Mouse (Mus musculus): ENCODE data around the gene Mettl13.

Mettl13 gene

DNA sequence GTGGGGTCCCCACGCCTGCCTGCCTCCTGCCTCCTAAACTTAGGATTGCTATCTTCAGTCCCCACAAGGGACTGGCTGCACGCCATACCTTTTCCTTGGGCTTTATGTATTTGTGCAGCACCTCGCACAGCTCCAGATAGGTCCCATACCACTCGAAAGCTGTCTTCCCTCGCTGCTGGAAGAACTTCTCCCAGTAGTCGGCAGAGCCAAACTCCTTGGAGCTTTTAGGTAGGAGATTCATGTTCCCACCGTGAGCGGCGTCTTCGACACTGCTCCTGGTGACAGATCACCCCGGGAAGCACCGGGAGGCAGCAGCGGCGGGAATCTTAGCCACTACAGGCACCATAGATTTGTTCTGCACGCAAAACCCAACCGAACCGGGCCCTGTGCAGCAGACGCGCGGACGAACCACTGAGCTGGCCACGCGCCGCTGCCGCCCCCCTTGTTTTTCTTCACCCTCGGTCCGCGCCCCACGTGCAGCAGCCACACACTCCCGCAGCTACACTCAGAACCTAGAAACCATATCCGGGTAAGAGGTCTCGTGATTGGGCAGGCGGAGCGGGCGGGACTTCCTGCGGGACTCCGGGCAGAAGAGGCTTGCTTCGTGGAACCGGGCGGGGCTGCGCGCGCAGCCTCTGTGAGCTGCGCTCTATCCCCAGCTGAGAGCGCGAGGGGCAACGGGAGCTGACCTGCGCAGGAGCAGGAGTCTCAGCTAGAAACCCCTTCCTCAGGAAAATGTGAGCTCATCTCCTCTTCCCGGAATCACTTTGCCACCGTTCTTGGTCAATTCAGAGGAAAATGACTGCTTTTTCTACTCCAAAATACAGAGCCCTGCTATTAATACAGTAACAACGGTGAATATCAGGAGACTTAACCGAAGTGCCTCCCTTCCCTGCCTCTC, at the start of gene Mettl13:
Gene Mettl13, minus strand, starts transcription at position 536 of the 901 bp plus-strand sequence.
- peak; percentile 76 for DNase-seq (ENCODE audit: low spot score)

- no peak for DNase-seq (ENCODE audit: low spot score)
These were observed 49.2 kb upstream of the Mettl13 start for GRCm38 (mm10) chr1:162597379-162598102.

GRCm38 (mm10) chr1:162590415-162590997, 42.2 kb upstream of the Mettl13 start:
- DNase-seq (ENCODE audit: low spot score): no peak

DNA sequence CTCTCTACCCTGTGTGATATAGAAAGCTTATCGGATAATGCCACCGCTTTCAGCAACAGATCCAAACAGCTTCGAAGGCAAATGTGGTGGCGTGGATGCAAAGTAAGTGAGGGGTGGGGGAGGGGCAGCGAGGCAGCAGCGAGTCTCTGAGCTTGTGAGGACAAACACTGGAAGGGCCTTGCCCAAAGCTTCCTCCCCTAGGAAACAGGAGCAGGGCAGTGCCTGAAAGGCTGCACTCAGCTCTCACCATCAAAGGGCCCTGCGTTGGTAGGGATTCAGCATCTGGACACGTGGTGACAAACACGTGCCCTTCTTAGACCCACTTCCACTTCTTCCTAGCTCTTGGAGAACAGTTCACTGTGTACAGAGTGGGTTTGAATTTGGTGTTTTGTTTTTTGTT, 41.1 kb upstream of the Mettl13 start:
- DNase-seq (ENCODE audit: low spot score): no peak

DNA sequence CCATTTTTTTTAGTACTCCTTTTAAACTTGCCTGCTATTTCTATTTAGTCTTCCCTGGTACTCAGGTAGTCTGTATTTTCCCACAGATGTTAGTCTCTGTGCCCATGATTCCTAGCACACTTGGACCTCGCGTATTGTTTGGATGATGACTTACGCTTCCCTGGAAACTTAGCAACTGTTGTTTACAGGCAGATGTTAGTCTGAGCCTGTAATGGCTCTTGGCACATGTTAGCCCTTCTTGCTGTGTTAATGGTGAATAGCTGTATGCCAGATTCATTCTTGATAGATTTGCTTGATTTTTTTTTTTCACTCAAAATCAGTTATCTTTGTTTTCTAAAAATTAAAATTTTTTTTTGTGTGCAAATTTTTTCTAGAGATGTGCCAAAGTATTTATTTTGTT, 40.3 kb upstream of the Mettl13 start:
- DNase-seq (ENCODE audit: low spot score): no peak

DNA sequence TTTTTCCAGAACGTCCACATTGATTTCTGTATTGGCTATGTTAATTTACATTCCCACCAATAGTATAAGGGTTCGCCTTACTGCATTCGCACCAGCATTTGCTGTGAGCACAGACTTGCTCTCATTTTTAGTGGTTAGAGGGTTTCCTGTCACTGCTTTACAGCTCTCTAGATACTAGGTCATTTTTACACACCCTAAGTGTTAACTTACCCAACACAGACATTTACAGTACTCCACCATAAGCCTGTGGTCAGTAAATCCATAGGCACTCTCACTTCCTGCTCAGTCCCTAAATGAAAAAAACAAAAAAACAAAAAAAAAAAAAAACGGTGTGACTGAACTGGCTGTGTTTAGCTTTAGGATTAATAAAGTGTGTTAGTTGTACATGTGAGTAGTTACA, 37.9 kb upstream of the Mettl13 start:
- no peak for DNase-seq (ENCODE audit: low spot score)

GRCm38 (mm10) chr1:162582884-162583283, 34.5 kb upstream of the Mettl13 start:
- DNase-seq (ENCODE audit: low spot score): no peak

GRCm38 (mm10) chr1:162575098-162575497, 26.7 kb upstream of the Mettl13 start:
- no peak for DNase-seq (ENCODE audit: low spot score)

DNA sequence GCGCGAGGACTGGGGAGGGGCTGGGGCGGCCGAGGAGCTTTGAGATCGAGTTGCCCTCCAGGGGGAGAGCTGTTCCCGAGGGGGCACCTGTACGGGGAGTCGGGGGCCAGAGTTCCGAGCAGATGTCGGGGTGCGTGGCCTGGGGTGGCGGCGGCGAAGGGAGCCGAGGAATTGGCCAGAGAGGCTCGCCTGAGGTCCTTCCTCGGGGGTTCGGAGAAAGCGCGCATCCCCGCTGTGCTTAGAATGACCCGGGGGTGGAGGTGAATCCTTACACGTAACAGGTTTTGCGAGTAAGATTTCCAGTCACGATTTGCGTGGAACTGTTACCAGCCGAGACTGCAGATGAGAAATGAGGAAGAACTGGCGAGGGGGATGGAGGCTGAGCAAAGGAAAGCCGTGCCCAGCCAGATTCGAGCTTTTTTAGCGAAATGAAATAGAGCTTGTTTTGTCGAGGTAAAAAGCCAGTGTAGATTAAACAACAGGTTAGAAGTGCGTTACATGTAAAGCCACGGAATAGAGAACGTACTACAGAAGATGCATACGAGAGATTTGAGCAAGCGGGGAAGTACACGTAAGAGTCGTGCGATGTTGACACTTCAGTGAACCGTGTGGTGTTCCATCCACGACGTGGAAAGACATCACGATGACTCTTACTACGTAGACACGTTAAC, 22.7 kb upstream of the Mettl13 start:
- DNase-seq (ENCODE audit: low spot score): peak; percentile 33

DNA sequence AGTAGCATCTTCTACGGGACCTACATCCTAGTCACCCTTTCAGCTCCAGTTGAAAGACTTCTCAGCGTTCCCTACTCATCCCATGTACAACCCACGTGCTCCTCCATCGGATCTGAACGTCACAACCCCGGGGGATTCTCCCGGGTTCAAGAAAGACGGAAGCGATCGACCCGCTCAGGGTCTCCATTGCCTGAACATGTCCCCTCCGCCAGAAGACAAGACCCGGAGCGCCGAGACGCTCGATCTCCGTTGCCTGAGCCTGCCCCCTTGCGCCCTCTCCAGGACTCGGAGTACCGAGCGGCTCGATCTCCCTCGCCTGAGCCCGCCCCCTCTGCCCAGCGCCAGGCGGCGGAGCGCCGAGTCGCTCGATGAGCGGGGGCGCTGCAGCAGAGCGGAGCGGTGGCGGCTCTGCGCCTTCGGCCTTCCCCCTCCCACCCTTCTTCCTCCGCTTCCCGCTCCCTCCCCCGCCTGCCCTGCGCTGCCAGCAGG, 22.0 kb upstream of the Mettl13 start, which contains the start of gene Vamp4:
Gene Vamp4, plus strand, starts transcription at position 256 of the 489 bp plus-strand sequence.
- DNase-seq (ENCODE audit: low spot score): peak; percentile 83

GRCm38 (mm10) chr1:162567351-162567750, 19.0 kb upstream of the Mettl13 start:
- DNase-seq (ENCODE audit: low spot score): no peak

DNA sequence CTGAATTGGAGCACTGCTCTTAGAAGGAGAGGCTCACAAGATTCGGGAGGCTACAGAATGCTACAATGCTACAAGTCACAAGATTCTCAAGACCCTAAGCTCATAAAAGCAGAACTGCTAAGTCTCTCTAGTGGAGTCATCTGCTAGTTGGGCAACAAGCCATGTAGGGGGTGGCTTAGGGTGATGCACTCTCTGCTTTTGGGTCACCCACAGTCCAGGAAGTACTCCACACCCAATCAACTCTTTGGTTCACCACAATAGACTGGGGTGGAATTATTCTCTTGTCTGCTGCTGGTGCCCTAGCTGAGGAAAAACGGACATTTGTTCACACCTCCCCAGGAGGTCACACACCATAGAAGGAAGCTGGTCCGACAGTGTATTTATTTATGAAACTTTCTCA, 16.6 kb upstream of the Mettl13 start:
- DNase-seq (ENCODE audit: low spot score): no peak

- no peak for DNase-seq (ENCODE audit: low spot score)
These were observed 14.9 kb upstream of the Mettl13 start for GRCm38 (mm10) chr1:162563236-162563635.

DNA sequence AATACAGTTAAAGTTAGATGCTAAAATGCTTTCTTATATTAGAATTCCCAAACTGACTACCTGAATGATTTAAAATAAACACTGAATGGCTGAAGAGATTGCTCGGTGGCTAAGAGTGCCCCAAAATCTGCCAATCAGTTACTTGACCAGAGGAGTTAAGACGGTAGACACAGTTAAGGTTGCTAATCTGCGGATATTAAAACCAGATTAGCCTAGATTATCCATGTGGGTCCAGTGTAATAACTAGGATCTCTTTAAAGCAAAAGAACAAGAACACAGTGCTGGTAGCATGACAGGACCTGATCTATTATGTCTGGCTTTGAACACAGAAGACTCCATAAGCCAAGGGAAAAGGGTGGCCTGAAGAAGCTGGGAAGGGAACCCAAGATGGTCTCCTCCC, 5.8 kb upstream of the Mettl13 start:
- no peak for DNase-seq (ENCODE audit: low spot score)

GRCm38 (mm10) chr1:162552956-162553355, 4.6 kb upstream of the Mettl13 start:
- DNase-seq (ENCODE audit: low spot score): no peak

DNA sequence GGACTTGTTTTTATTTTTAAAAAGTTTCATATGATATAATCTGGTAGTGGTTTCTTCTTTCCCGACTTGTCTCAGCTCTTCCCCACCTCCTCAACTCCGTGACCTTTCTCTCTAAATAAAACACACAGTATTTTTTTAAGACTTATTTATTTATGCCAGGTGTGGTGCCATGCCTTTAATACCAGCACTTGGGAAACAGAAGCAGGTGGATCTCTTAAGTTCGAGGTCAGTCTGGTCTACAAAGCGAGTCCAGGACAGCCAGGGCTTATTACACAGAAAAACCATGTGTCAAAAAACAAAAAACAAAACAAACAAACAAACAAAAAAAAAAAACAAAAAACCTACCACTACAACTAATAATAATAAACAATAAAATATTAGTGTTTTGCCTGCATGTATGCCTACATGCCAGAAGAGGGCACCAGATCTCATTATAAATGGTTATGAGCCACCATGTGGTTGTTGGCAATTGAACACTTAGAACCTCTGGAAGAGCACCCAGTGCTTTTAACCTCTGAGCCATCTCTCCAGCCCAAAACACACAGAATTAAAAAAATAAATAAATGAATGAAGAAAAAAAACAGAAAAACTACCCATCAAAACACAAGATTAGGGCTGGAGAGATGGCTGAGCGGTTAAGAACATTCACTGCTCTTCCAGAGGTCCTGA, 1.4 kb upstream of the Mettl13 start:
- no peak for DNase-seq (ENCODE audit: low spot score)

DNA sequence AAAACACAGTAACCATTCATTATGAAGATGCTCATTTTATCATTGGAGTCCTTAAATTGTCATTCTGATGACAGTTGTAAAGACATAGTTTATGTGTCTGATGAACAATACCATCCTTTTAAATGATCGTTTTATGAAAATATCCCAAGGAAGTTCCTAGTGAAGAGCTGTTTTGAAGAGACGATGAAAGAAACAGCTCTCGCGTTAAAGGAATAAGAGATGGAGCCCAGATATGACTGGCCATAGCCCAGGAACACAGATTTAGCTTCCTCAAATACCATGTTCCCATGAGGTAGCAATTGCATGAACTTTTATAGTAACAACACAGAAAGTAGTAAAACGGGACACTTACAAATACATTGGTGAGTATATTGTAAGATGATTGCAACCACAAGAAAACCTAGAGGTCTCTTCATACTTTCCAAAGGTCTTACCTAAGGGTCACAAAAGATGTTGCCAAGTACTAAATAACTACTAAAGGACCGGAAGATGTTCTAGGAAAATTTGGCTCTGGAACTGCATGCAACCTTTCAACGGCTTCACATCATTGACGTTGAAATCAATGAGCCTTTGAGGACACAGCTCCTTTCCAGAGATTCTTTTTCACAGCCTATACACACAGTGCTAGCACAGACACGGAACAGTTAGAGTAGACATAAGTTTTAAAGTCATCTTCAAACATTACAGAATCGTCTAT, 714 bp upstream of the Mettl13 start:
- DNase-seq (ENCODE audit: low spot score): no peak

GRCm38 (mm10) chr1:162547607-162548006, 744 bp downstream of the Mettl13 start:
- no peak for DNase-seq (ENCODE audit: low spot score)

GRCm38 (mm10) chr1:162543231-162543630, 5.1 kb downstream of the Mettl13 start:
- DNase-seq (ENCODE audit: low spot score): no peak

- no peak for DNase-seq (ENCODE audit: low spot score)
These were observed 14.4 kb downstream of the Mettl13 start for GRCm38 (mm10) chr1:162533766-162534560.
